Mouse (Mus musculus): ENCODE measurements at regions not wholly inside any gene's neighbourhood (a gene's known extent, or its start where the extent isn't known, plus 50 kb on each side); places are given as distances from the start of the nearest gene placed in this dataset.
"Not testable (repeated sequence)": the region's sequence is repeated elsewhere in the genome, so short reads cannot be mapped to it uniquely, and the experiment has no call there.

- no peak for DNase-seq (ENCODE audit: low spot score)
Observed at GRCm38 (mm10) chr6:140816359-140816758, 87.3 kb downstream of the Gm11077 start.

GRCm38 (mm10) chr6:140816831-140817230 lies 87.7 kb downstream of the Gm11077 start:
- DNase-seq (ENCODE audit: low spot score) = peak; percentile 34

DNA sequence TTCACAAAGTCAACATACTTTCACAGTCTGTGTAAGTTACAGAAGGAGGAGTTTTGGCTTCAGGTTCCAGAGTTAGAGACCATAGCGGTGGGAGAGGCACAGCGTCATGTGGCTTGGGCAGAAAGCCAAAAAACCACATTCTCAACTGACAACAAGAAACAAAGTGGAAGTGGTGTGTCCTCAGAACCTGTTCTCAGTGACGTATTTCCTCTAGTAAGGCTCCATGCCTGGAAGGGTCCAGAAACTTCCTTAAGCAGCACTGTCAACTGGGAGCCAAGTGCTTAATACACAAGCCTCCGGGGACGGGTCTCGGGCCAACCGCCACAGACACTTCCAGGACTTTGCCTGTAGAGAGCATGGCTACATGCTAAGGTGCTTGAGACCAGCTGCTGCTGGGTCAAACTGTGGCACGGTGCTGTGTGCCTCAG lies 90.4 kb downstream of the Gm11077 start:
- DNase-seq (ENCODE audit: low spot score) = peak; percentile 73

DNA sequence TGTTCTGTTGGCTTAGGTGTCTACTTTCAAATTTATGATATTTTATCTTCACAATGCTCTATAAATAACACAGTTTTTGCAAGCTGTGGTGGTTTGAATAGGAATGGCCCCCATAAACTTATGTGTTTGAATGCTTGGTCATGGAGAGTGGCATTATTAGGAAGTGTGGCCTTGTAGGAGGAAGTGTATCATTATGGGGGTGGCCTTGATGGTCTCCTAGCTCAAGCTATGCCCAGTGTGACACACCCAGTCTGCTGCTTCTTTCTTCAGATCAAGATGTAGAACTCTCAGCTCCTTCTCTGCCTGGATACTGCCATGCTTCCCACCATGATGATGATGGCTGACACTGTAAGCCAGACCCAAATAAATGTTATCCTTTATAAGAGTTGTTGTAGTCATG lies 97.4 kb downstream of the Gm11077 start:
- no peak for DNase-seq (ENCODE audit: low spot score)

DNA sequence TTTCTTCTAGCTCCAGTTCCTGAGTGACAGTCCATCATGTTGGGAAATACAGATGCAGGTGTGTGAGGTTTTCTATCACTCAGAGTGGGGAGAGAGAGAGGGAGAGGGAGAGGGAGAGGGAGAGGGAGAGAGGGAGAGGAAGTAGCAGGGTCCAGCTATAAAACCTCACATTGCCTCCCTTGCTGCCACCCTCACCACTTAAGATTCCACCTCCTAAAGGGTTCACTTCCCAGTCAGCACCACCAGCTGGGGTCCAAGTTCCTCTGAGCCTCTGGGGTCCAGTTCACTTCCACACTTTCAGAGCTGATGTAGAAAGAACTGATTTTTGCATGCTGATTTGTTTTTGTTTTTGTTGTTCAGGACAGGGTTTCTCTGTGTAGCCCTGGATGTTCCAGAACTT lies 98.6 kb downstream of the Gm11077 start:
- DNase-seq (ENCODE audit: low spot score) = no peak

- no peak for DNase-seq (ENCODE audit: low spot score)
Observed at GRCm38 (mm10) chr6:140843292-140843991, 114.4 kb downstream of the Gm11077 start.

DNA sequence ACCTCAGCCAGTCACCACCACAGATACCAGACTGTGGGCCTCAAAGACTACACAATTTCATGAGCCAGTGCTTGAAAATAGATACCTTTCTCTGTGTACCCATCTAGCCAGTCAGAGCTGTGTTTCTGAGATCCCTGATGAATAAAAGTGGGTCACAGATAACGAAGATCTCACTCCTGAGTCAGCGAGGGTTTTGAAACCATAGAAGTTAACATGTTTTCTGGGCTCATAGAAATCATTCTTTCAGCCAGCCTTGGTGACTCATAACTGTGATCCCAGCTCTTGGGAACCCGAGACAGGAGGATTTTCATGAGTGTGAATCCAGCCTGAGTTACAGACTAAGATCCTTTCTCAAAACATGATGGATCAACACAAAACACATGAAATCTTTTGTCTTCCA lies 118.1 kb downstream of the Gm11077 start:
- DNase-seq (ENCODE audit: low spot score) = no peak

DNA sequence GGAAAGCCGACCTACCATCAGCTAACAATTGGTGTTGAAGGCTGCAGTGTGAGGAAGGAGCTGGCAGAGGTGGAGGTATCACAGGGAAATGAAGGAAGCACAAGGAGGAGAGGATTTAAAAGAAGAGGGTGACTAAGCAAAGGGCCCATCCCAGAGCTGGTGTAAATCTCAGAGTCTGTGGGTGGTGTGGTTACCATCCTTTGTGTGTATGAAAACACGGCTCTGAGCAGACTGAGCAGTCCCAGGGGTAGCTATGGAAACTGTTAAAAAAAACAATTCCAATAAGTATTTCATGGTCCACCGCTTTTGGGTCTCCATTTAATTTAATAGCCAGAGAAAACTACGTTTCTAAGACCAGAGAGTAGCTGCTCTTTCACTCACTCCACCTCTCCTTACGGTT lies 123.3 kb downstream of the Gm11077 start:
- no peak for DNase-seq (ENCODE audit: low spot score)

- peak; percentile 23 for DNase-seq (ENCODE audit: low spot score)
Observed at GRCm38 (mm10) chr6:140853508-140853907, 124.4 kb downstream of the Gm11077 start.

- no peak for DNase-seq (ENCODE audit: low spot score)
Observed at GRCm38 (mm10) chr6:140854691-140855090, 125.6 kb downstream of the Gm11077 start.

GRCm38 (mm10) chr6:140856468-140857117 lies 127.5 kb downstream of the Gm11077 start:
- no peak for DNase-seq (ENCODE audit: low spot score)

DNA sequence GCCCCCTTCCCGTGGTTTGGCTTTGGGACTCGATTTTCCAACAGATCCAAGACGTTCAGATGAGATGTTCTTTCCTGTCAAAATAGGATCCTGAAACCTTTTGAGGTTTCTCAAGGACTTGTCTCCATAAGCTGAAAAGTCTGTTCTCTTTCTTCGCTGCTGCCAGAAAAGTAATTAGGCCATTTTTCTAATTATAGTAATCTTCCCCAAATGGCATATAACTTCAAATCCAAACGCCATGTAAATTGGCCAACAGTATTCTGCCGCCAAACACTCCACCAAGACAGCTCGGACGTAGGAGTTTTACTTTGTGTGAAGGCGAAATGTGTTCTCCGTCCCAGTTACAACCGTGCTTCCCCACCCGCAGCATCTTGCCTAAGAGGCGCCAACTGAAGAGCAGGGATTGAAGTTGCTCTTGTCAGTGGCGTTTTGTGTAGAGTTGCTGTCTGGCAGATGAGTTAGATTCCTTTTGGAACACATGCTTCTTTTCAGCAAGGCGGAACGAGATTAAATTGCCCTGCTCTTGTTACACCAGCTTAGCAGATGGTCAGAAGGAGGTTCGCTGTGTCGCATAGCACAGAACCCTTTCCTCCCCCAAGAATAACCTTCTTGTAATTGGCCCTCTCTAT lies 128.1 kb downstream of the Gm11077 start:
- no peak for DNase-seq (ENCODE audit: low spot score)

- not testable (repeated sequence) for DNase-seq (ENCODE audit: low spot score)
Observed at GRCm38 (mm10) chr6:140869523-140869922, 140.4 kb downstream of the Gm11077 start.

DNA sequence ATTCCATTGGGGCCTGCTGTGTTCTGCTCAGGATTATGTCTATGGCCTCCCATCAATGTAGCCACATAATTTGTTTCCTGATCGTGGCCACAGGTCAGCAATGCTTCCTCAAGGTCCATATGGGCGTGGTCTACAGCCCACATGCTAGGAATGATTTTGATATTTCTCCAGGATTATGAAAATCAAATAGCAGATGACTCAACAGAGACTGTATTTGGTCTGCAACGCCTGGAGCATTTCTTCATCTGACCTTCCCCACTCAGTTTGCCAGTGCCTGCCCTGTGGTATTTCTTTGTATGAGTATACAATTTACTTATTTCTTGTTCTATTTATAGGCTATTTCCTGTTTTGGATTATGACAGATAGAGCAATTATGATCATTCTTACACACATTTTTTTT lies 145.7 kb downstream of the Gm11077 start:
- DNase-seq (ENCODE audit: low spot score) = no peak

GRCm38 (mm10) chr6:140883651-140884050 lies 154.6 kb downstream of the Gm11077 start:
- no peak for DNase-seq (ENCODE audit: low spot score)

DNA sequence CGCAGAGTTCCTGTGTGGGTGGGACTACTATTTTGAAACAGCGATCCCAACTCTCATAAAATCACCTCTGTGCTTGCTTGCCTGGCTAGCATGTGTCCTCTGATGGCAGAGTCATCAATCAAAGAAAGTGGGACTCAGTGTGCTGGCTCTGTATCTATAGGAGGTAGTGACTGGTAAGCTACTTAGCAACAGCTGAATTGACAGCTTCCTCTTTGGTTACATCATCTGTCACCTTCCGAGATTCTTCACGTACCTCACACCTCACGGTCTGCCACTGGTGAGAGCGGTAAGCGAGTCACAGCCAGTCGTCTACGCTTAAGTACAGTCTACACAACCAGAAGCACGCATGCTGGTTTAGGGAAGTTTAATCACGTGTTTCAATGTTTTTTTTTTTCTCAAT lies 159.5 kb downstream of the Gm11077 start:
- no peak for DNase-seq (ENCODE audit: low spot score)

- DNase-seq (ENCODE audit: low spot score) = no peak
Observed at GRCm38 (mm10) chr6:140890060-140890459, 161.0 kb downstream of the Gm11077 start.

- DNase-seq (ENCODE audit: low spot score) = no peak
Observed at GRCm38 (mm10) chr6:140890591-140890990, 161.5 kb downstream of the Gm11077 start.

DNA sequence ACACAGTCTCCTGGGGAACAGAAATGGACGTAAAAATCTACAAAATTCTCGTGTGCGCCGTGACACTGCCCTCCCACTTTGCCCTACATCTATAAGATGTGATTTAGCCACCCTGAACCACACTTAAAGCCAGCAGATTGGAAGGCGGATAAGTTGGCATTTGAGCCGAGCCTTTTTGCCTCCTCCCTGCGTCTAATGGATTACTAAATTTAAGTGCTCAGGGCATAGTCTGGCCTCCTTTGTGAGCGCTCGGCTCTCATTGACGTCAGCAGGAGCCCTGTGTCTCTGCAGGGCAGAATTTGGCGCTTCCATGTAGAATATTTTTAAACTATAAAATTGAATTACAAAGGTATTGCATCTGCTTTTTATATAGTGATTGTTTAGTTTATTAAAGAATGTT lies 165.4 kb downstream of the Gm11077 start:
- no peak for DNase-seq (ENCODE audit: low spot score)

DNA sequence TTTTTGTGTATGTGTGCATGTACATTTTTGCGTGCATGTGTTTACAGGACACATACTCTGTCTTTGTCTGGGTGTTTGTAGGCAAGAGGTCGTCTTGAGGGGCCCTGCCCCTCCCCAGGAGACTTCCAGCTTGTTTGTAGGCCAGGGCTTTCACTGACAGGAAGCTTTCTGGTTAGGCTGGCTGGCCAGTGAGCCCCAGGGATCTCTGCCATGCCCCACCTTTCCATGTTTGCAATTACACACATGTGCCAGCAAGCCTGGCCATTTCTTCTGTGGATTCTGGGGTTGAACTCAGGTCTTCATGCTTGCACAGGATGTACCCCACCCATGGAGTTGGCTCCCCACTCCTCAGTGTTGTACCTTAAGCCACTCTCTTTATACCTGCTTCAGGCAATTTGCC lies 166.4 kb downstream of the Gm11077 start:
- no peak for DNase-seq (ENCODE audit: low spot score)

- no peak for DNase-seq (ENCODE audit: low spot score)
Observed at GRCm38 (mm10) chr6:140897111-140897510, 168.0 kb downstream of the Gm11077 start.

DNA sequence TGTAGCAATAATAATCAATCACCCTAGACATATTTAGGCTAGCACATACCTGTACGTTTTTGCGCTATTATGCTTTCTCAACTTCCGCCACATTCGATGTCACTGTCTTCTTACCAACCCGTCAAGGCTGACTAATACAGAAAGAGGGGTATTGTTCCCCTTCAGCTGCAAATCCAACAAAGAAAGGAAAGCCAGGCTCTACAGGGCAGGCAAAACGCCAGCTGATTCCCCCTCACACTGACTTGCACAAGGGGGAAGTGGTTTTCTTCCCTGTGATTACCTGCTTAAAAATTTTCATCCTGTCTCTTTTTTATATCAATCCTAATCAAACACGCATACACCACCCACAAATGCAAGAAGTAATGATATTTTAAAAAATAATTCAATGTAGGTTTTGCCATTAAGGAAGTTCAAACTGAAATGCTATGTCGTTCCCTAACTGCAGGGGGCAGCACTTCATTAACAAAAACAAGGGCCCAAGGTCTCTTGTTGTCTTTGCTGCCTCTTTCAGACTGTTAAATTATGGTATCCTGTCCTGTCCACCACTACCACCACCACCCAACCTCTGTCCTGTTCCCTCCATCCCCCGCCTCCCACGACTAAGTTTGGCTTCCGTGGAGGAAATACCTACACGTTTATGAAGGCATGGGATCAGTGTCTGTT lies 195.4 kb downstream of the Gm11077 start:
- DNase-seq (ENCODE audit: low spot score) = no peak

GRCm38 (mm10) chr6:140927616-140928015 lies 198.5 kb downstream of the Gm11077 start:
- no peak for DNase-seq (ENCODE audit: low spot score)

All from T-cell, adult 2 months (primary cell).